Mouse (Mus musculus) kidney, postnatal 10 days (tissue): Measurements from ENCODE around the gene Glis1.
"Not testable (repeated sequence)": the region's sequence is repeated elsewhere in the genome, so short reads cannot be mapped to it uniquely, and the experiment has no call there.

Experiments
- DNase-seq: peaks from one replicate; pipeline ENCODE4 v3.0.0; 2021; ENCODE audit warnings: mixed read lengths

Glis1 gene

GRCm38 (mm10) chr4:107588637-107589036 lies 154.2 kb downstream of the Glis1 start:
- DNase-seq, result no peak

GRCm38 (mm10) chr4:107589046-107589445 lies 154.7 kb downstream of the Glis1 start:
- no peak for DNase-seq

GRCm38 (mm10) chr4:107590805-107591534 lies 156.6 kb downstream of the Glis1 start:
- DNase-seq, result no peak

- DNase-seq, result no peak
Measured at GRCm38 (mm10) chr4:107593426-107593825, 159.0 kb downstream of the Glis1 start.

GRCm38 (mm10) chr4:107597226-107597897 lies 163.0 kb downstream of the Glis1 start:
- DNase-seq, result no peak

GRCm38 (mm10) chr4:107597898-107598580 lies 163.6 kb downstream of the Glis1 start:
- no peak for DNase-seq

- DNase-seq, result not testable (repeated sequence)
Measured at GRCm38 (mm10) chr4:107598581-107598958, 164.2 kb downstream of the Glis1 start.

- DNase-seq, result no peak
Measured at GRCm38 (mm10) chr4:107602284-107602683, 167.9 kb downstream of the Glis1 start.

GRCm38 (mm10) chr4:107602787-107603186 lies 168.4 kb downstream of the Glis1 start:
- peak; percentile 78 for DNase-seq

GRCm38 (mm10) chr4:107603208-107603607 lies 168.8 kb downstream of the Glis1 start:
- DNase-seq, result no peak

GRCm38 (mm10) chr4:107605964-107606602 lies 171.7 kb downstream of the Glis1 start:
- no peak for DNase-seq

- DNase-seq, result no peak
Measured at GRCm38 (mm10) chr4:107609775-107610174, 175.4 kb downstream of the Glis1 start.

GRCm38 (mm10) chr4:107611888-107612650 lies 177.7 kb downstream of the Glis1 start:
- no peak for DNase-seq

GRCm38 (mm10) chr4:107617596-107618230 lies 183.3 kb downstream of the Glis1 start:
- peak; percentile 38 for DNase-seq

GRCm38 (mm10) chr4:107619487-107619886 lies 185.1 kb downstream of the Glis1 start:
- no peak for DNase-seq

GRCm38 (mm10) chr4:107621366-107621765 lies 187.0 kb downstream of the Glis1 start:
- peak; percentile 39 for DNase-seq

- DNase-seq, result peak; percentile 40
Measured at GRCm38 (mm10) chr4:107622296-107622695, 187.9 kb downstream of the Glis1 start.

- no peak for DNase-seq
Measured at GRCm38 (mm10) chr4:107623916-107624315, 189.5 kb downstream of the Glis1 start.

- DNase-seq, result peak; percentile 72
Measured at GRCm38 (mm10) chr4:107624951-107625350, 190.6 kb downstream of the Glis1 start.

- DNase-seq, result no peak
Measured at GRCm38 (mm10) chr4:107628226-107628625, 193.8 kb downstream of the Glis1 start.

GRCm38 (mm10) chr4:107628921-107629411 lies 194.6 kb downstream of the Glis1 start:
- peak; percentile 62 for DNase-seq

- DNase-seq, result no peak
Measured at GRCm38 (mm10) chr4:107634631-107635030, 200.2 kb downstream of the Glis1 start.
